Mouse (Mus musculus): Measurements from ENCODE around the gene Gm45618. TPM values are rescaled to one million over a fixed set of nuclear protein-coding genes. Genes with fewer than 3 reads are reported as not detected.
A peak's percentile ranks its signal among the peaks of the same experiment; 100 is the strongest.

The Gm45618 gene
- polyA plus RNA-seq, 1 experiment from 2014 or later = not detected

- H3K27ac ChIP-seq = no peak within 1 kb of the TSS
- no peaks in the 10 kb centered on the region for H3K9me3 ChIP-seq (replicated peaks; ENCODE audit: low read length)
- peak; percentile 83 for ATAC-seq (replicated peaks; ENCODE audit: low FRiP score, low read depth)
- DNase-seq (ENCODE audit: low spot score) = peak; percentile 89
- under 1% methylated on average over 44 of the region's 63 CpGs for WGBS
- peak within 1 kb of the TSS; percentile 76 for H3K4me2 ChIP-seq (ENCODE audit: low read length)
- H3K4me3 ChIP-seq (replicated peaks; ENCODE audit: low read depth, low read length) = peak within 1 kb of the TSS; percentile 59
- H3K4me1 ChIP-seq (replicated peaks; ENCODE audit: insufficient read depth, low read length) = no peaks in the 10 kb centered on the region
- H3K36me3 ChIP-seq (ENCODE audit: insufficient read depth, low read length) = no peaks in the 10 kb centered on the region
- peak within 1 kb of the TSS; percentile 73 for H3K9ac ChIP-seq (ENCODE audit: low read depth, low read length)
- peaks cover 18% of the 10 kb centered on the region; the same call in 1 of the 2 replicates for H3K27me3 ChIP-seq (ENCODE audit: insufficient read depth, low read length)
- TF ChIP-seq CTCF (IDR thresholded peaks at IDR 0.05; ENCODE audit: low read depth) = peak; percentile 58
These were observed 25.2 kb downstream of the Gm45618 start, which contains the start of gene Dusp8 for GRCm38 (mm10) chr7:142095183-142095931. Gene Dusp8, minus strand, starts transcription at chr7:142095843.

GRCm38 (mm10) chr7:142094301-142095143 lies 26.0 kb downstream of the Gm45618 start:
- H3K4me2 ChIP-seq (ENCODE audit: low read length) = peak overlapping the region; percentile 76
- peak overlapping the region; percentile 73 for H3K9ac ChIP-seq (ENCODE audit: low read depth, low read length)
- H3K27ac ChIP-seq = no peak overlapping the region
- ATAC-seq (replicated peaks; ENCODE audit: low FRiP score, low read depth) (peak; percentile 44), DNase-seq (ENCODE audit: low spot score) (peak; percentile 44)
- no peaks in the 10 kb centered on the region for H3K36me3 ChIP-seq (ENCODE audit: insufficient read depth, low read length)
- H3K4me1 ChIP-seq (replicated peaks; ENCODE audit: insufficient read depth, low read length) = no peaks in the 10 kb centered on the region
- peak overlapping the region; percentile 59 for H3K4me3 ChIP-seq (replicated peaks; ENCODE audit: low read depth, low read length)
- no peak for TF ChIP-seq CTCF (IDR thresholded peaks at IDR 0.05; ENCODE audit: low read depth)
- under 1% methylated on average over 89 of the region's 89 CpGs for WGBS
- H3K27me3 ChIP-seq (ENCODE audit: insufficient read depth, low read length) = peaks cover 18% of the 10 kb centered on the region; the same call in 1 of the 2 replicates
- H3K9me3 ChIP-seq (replicated peaks; ENCODE audit: low read length) = no peaks in the 10 kb centered on the region

- Histone ChIP-seq H3K4me3 (replicated peaks; ENCODE audit: low read depth, low read length) (peak overlapping the region; percentile 59), H3K4me2 (ENCODE audit: low read length) (peak overlapping the region; percentile 76), H3K27ac (no peak overlapping the region), H3K9me3 (replicated peaks; ENCODE audit: low read length) (no peaks in the 10 kb centered on the region), H3K4me1 (replicated peaks; ENCODE audit: insufficient read depth, low read length) (no peaks in the 10 kb centered on the region), H3K27me3 (ENCODE audit: insufficient read depth, low read length) (peaks cover 18% of the 10 kb centered on the region; the same call in 1 of the 2 replicates), H3K36me3 (ENCODE audit: insufficient read depth, low read length) (no peaks in the 10 kb centered on the region), H3K9ac (ENCODE audit: low read depth, low read length) (no peak overlapping the region)
- ATAC-seq (replicated peaks; ENCODE audit: low FRiP score, low read depth) (no peak), DNase-seq (ENCODE audit: low spot score) (no peak)
- 38% methylated on average over 6 of the region's 6 CpGs for WGBS
- TF ChIP-seq CTCF (IDR thresholded peaks at IDR 0.05; ENCODE audit: low read depth) = no peak
These were observed 26.8 kb downstream of the Gm45618 start for GRCm38 (mm10) chr7:142093696-142094240.

GRCm38 (mm10) chr7:142092991-142093390 lies 27.5 kb downstream of the Gm45618 start:
- TF ChIP-seq CTCF (IDR thresholded peaks at IDR 0.05; ENCODE audit: low read depth) = no peak
- WGBS = 53% methylated on average over 1 of the region's 1 CpGs

GRCm38 (mm10) chr7:142091848-142092247 lies 28.7 kb downstream of the Gm45618 start:
- Histone ChIP-seq H3K27me3 (ENCODE audit: insufficient read depth, low read length) (peaks cover 10% of the 10 kb centered on the region; the same call in 1 of the 2 replicates), H3K36me3 (ENCODE audit: insufficient read depth, low read length) (no peaks in the 10 kb centered on the region), H3K27ac (no peak overlapping the region), H3K4me1 (replicated peaks; ENCODE audit: insufficient read depth, low read length) (no peaks in the 10 kb centered on the region), H3K4me2 (ENCODE audit: low read length) (no peak overlapping the region), H3K4me3 (replicated peaks; ENCODE audit: low read depth, low read length) (no peak overlapping the region), H3K9ac (ENCODE audit: low read depth, low read length) (no peak overlapping the region), H3K9me3 (replicated peaks; ENCODE audit: low read length) (no peaks in the 10 kb centered on the region)
- DNase-seq (ENCODE audit: low spot score) = no peak
- ATAC-seq (replicated peaks; ENCODE audit: low FRiP score, low read depth) = no peak
- 12% methylated on average over 4 of the region's 4 CpGs for WGBS
- no peak for TF ChIP-seq CTCF (IDR thresholded peaks at IDR 0.05; ENCODE audit: low read depth)

More at GRCm38 (mm10) chr7:142092991-142093390, 27.5 kb downstream of the Gm45618 start:
- Histone ChIP-seq H3K36me3 (ENCODE audit: insufficient read depth, low read length) (no peaks in the 10 kb centered on the region), H3K9ac (ENCODE audit: low read depth, low read length) (no peak overlapping the region), H3K4me1 (replicated peaks; ENCODE audit: insufficient read depth, low read length) (no peaks in the 10 kb centered on the region), H3K27me3 (ENCODE audit: insufficient read depth, low read length) (peaks cover 18% of the 10 kb centered on the region; the same call in 1 of the 2 replicates), H3K9me3 (replicated peaks; ENCODE audit: low read length) (no peaks in the 10 kb centered on the region), H3K27ac (no peak overlapping the region), H3K4me3 (replicated peaks; ENCODE audit: low read depth, low read length) (no peak overlapping the region), H3K4me2 (ENCODE audit: low read length) (no peak overlapping the region)
- ATAC-seq (replicated peaks; ENCODE audit: low FRiP score, low read depth) = no peak
- DNase-seq (ENCODE audit: low spot score) = no peak

Measured in kidney, postnatal 0 days (tissue).